Mouse (Mus musculus): Measurements from ENCODE around the gene Olfr482.

DNA sequence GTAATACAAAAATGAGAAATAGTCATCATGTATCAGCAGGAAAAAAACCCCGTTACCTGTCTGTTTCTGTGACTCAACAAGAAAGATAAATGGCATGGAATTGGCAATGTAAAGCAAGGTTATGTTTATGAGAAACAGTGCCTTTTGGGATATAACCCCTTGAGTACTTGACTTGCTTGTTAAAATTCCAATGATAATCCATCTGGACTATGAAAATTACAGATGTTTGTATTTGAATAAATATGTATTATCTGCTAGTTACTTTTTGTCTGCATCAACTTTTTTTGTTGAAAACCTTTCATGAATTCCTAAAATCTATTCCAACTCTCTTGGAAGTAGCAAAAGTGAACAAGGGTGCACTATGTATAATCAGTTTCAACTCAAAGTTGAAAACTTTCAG is 30.1 kb downstream of the Olfr482 start, which contains the start of gene Olfr480:
- TF ChIP-seq POLR2A (IDR thresholded peaks at IDR 0.05; ENCODE audit: low read depth, low read length) (no peak), CTCF (IDR thresholded peaks at IDR 0.05; ENCODE audit: borderline replicate concordance, insufficient read depth, low read length) (no peak)

Measured in embryonic fibroblast, embryonic 13.5 days (primary cell).